Mouse (Mus musculus) brain, embryonic 14.5 days (tissue): ENCODE data around the gene 1810062G17Rik. TPM values are rescaled to one million over a fixed set of nuclear protein-coding genes. Genes with fewer than 3 reads are reported as not detected.
A peak's percentile ranks its signal among the peaks of the same experiment; 100 is the strongest.

Source experiments
- DNase-seq: peaks from one replicate; pipeline ENCODE4 v3.0.0-alpha.2; 2011; ENCODE audit warnings: low read depth
- CTCF ChIP-seq: fragments of 200-500 bp; IDR thresholded peaks from 2 replicates; pipeline ENCODE4 v1.5.1; 2012; ENCODE audit warnings: inconsistent platforms, mild to moderate bottlenecking, moderate library complexity, borderline replicate concordance; ENCODE audit not compliant: insufficient read depth, insufficient read length; ENCODE audit errors: extremely low read depth
- POLR2A ChIP-seq: fragments of 200-500 bp; IDR thresholded peaks from 2 replicates; pipeline ENCODE4 v1.6.1; 2012; ENCODE audit warnings: mild to moderate bottlenecking, inconsistent platforms, borderline replicate concordance; ENCODE audit not compliant: poor library complexity, insufficient read depth, insufficient read length, severe bottlenecking; ENCODE audit errors: extremely low read depth
- polyA plus RNA-seq: library from polyadenylated mRNA; depleted of rRNA; stranded (reverse); fragments of >200 nt; gene quantifications from 2 replicates; pipeline ENCODE4 v1.2.3, GENCODE M21; 2012

Gene 1810062G17Rik
- polyA plus RNA-seq, 1 experiment, result 0.37 TPM

DNA sequence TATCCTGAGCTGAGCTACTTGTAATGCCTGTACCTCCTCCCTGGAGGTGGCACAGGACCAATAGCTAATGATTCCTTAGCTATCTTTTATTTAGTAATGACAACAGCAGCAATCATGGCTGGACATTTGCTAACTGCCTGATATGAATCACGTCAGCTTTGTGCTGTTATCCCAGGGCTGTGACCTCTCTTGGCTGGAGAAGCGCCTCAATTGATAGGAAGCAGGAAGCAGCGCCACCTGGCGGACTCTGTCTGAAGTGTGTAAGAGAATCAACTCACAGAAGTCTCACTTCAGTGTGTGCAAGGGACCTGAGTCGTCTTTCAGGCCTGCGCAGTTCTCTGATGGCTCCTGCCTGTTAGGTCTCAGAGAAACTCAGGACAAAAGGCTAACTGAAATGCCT is 19.7 kb downstream of the 1810062G17Rik start:
- TF ChIP-seq POLR2A (no peak), CTCF (peak; percentile 93)
- DNase-seq, result peak; percentile 90

- TF ChIP-seq POLR2A (no peak), CTCF (no peak)
- DNase-seq, result no peak
Measured at GRCm38 (mm10) chr3:36496273-36496672, 20.5 kb downstream of the 1810062G17Rik start.

- DNase-seq, result peak; percentile 85
- peak; percentile 80 for TF ChIP-seq CTCF
- TF ChIP-seq POLR2A, result no peak
Measured at GRCm38 (mm10) chr3:36496746-36497145, 21.0 kb downstream of the 1810062G17Rik start.

DNA sequence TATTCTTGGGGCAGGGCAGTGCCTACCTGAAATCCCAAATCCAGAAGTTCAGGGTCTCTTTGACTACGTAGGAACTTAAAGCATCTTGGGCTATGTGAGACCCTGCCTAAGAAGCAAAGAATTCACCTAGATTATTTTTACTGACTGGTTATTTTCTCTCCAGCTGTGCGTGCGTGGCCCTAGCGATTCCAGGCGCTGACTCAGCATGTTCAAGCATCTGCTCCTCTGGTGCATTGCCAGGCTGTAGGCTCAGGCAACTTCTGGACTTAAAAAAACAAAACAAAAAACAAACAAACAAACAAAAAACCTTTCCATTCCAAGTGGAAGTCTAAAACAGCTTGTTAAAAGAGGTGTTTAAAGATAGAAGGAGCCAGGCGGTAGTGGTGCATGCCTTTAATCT is 22.5 kb downstream of the 1810062G17Rik start:
- DNase-seq, result no peak
- TF ChIP-seq CTCF, result no peak
- TF ChIP-seq POLR2A, result no peak

GRCm38 (mm10) chr3:36499418-36499817 is 23.7 kb downstream of the 1810062G17Rik start:
- no peak for TF ChIP-seq CTCF

GRCm38 (mm10) chr3:36500976-36501375 is 25.2 kb downstream of the 1810062G17Rik start:
- no peak for DNase-seq
- no peak for TF ChIP-seq POLR2A

More at GRCm38 (mm10) chr3:36499418-36499817, 23.7 kb downstream of the 1810062G17Rik start:
- no peak for DNase-seq

GRCm38 (mm10) chr3:36501546-36501945 is 25.8 kb downstream of the 1810062G17Rik start:
- no peak for DNase-seq
- TF ChIP-seq CTCF, result no peak

DNA sequence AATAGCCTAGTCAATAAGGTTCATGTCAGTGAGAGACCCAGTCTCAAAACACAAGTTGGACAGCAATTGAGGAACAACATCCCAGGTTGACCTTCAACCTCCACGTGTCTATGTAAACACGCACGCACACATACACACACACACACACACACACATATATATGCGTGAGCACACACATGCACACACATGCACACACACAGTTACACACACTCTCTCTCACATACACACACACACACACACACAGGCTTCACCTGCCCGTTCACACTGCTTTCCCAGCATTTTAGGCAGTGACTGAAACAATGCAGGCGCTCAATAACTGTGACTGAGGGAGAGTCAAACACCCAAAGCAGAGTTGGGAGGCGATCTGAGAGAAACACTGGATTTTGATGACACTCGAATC is 29.6 kb downstream of the 1810062G17Rik start:
- no peak for DNase-seq
- TF ChIP-seq CTCF (no peak), POLR2A (no peak)

- DNase-seq, result peak; percentile 70
- no peak for TF ChIP-seq POLR2A
- no peak for TF ChIP-seq CTCF
Measured at GRCm38 (mm10) chr3:36505809-36506735, 30.3 kb downstream of the 1810062G17Rik start.

DNA sequence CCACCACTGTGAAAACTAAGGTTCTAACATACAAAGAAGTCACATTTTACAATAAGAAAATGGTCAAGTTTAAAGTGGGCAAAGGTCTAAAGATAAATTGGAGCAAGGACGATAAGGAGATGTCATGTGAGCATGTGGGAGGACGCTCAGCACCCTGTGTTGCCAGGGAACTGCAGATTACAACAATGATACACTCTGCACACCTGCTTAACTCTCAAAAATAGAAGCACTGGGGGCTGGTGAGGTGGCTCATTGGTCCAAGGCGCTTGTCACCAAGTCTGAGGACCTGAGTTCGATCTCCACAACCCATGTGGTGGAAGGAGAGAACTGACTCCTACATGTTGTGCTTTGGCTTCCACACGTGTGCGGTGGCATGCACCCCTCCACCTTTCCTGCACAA is 35.8 kb downstream of the 1810062G17Rik start:
- DNase-seq, result no peak
- TF ChIP-seq CTCF (no peak), POLR2A (no peak)

DNA sequence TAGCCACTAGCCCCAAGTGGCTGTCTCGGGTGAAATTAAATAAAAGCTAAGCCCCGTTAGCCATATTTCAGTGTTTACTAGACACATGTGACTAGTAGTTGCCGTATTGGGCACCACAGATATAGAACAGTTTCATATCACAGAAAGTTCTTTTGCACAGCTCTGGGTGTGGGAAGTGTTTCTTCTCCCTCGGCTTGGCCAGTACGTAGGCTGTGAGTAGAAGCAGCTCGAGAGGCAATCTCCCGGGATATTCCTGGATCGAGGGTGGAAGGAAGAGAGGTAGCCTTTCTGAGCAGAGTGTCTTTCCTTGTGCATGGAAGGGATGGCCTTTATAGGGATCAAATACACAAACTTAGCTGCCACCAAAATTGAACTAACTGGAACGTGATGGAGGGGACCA is 40.5 kb downstream of the 1810062G17Rik start:
- TF ChIP-seq POLR2A (no peak), CTCF (no peak)
- no peak for DNase-seq

- TF ChIP-seq POLR2A, result no peak
- TF ChIP-seq CTCF, result no peak
- peak; percentile 66 for DNase-seq
Measured at GRCm38 (mm10) chr3:36521073-36522060, 45.6 kb downstream of the 1810062G17Rik start, which contains the start of gene Gm11549. Gene Gm11549 (minus strand): TSS chr3:36521813.
